Mouse (Mus musculus): ENCODE data around the gene Cldn16.
"Not testable (repeated sequence)": the region's sequence is repeated elsewhere in the genome, so short reads cannot be mapped to it uniquely, and the experiment has no call there.

The Cldn16 gene

GRCm38 (mm10) chr16:26462835-26463234 lies at the start of gene Cldn16:
TSS of gene Cldn16 (plus strand) at chr16:26463135.
- no peak for DNase-seq

- no peak for DNase-seq
These were observed 44.3 kb upstream of the Cldn16 start for GRCm38 (mm10) chr16:26418616-26419015.

- no peak for DNase-seq
These were observed 40.9 kb upstream of the Cldn16 start for GRCm38 (mm10) chr16:26422078-26422477.

- DNase-seq = no peak
These were observed 32.7 kb upstream of the Cldn16 start for GRCm38 (mm10) chr16:26430246-26430645.

GRCm38 (mm10) chr16:26433486-26433885 lies 29.4 kb upstream of the Cldn16 start:
- DNase-seq = no peak

- no peak for DNase-seq
These were observed 22.9 kb upstream of the Cldn16 start for GRCm38 (mm10) chr16:26440031-26440430.

GRCm38 (mm10) chr16:26441156-26441555 lies 21.8 kb upstream of the Cldn16 start:
- DNase-seq = no peak

- DNase-seq = no peak
These were observed 18.1 kb upstream of the Cldn16 start for GRCm38 (mm10) chr16:26444843-26445242.

GRCm38 (mm10) chr16:26447594-26447993 lies 15.3 kb upstream of the Cldn16 start:
- DNase-seq = peak; percentile 4

- no peak for DNase-seq
These were observed 8.8 kb upstream of the Cldn16 start for GRCm38 (mm10) chr16:26454163-26454562.

GRCm38 (mm10) chr16:26456182-26456581 lies 6.8 kb upstream of the Cldn16 start:
- no peak for DNase-seq

- DNase-seq = no peak
These were observed 3.6 kb downstream of the Cldn16 start for GRCm38 (mm10) chr16:26466535-26466934.

GRCm38 (mm10) chr16:26471254-26471653 lies 8.3 kb downstream of the Cldn16 start:
- no peak for DNase-seq

- DNase-seq = peak; percentile 10
These were observed 32.8 kb downstream of the Cldn16 start for GRCm38 (mm10) chr16:26495721-26496120.

GRCm38 (mm10) chr16:26499705-26500104 lies 36.8 kb downstream of the Cldn16 start:
- DNase-seq = not testable (repeated sequence)

GRCm38 (mm10) chr16:26500738-26501137 lies 37.8 kb downstream of the Cldn16 start:
- no peak for DNase-seq

- DNase-seq = no peak
These were observed 42.0 kb downstream of the Cldn16 start for GRCm38 (mm10) chr16:26504961-26505360.

GRCm38 (mm10) chr16:26519596-26519995 lies 56.7 kb downstream of the Cldn16 start:
- peak; percentile 50 for DNase-seq

GRCm38 (mm10) chr16:26525832-26526231 lies 62.9 kb downstream of the Cldn16 start:
- DNase-seq = no peak

- DNase-seq = no peak
These were observed 63.7 kb downstream of the Cldn16 start, which contains the start of gene Tmem207 for GRCm38 (mm10) chr16:26526669-26527068. TSS of gene Tmem207 (minus strand) at chr16:26526769.

- DNase-seq = no peak
These were observed 65.2 kb downstream of the Cldn16 start for GRCm38 (mm10) chr16:26527931-26528666.

GRCm38 (mm10) chr16:26530451-26530850 lies 67.5 kb downstream of the Cldn16 start:
- no peak for DNase-seq

GRCm38 (mm10) chr16:26532287-26532686 lies 69.4 kb downstream of the Cldn16 start:
- no peak for DNase-seq
